Mouse (Mus musculus): ENCODE results near the gene Selenon.
"Not testable (repeated sequence)": the region's sequence is repeated elsewhere in the genome, so short reads cannot be mapped to it uniquely, and the experiment has no call there.

The Selenon gene

DNA sequence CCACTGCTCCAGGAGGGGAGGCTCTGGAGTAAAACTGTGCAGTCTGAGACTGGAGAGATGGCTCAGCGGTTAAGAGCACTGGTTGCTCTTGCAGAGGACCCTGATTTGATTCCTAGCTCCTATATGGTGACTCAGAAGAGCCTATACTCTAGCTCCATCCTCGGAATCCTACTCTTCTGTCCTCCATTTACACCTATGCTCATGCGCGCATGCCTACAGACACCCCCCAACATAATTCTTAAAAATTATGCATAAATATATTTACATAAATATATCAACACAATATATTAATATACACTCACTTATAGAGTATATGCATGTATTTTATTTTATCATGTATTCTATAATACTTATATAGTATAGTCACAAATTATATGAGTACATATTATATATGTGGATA, 41.6 kb downstream of the Selenon start:
- no peak for DNase-seq (ENCODE audit: low read depth, low spot score)

DNA sequence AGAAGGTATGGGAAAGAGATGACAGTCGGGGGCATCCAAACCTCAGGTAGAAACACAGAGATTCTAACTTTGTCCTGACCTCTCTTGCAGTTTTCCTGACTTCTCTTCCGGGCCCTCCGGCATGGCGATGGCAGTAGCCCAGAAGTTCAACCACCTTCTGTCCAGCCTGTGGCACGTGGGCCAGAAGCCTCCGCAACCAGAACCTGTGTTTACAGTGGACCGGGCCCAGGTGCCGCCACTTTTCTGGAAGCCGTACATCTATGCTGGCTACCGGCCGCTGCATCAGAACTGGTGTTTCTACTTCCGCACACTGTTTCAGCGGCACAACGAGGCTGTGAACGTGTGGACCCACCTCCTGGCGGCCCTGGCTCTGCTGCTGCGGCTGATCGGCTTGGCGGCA, 45.3 kb downstream of the Selenon start:
- no peak for DNase-seq (ENCODE audit: low read depth, low spot score)

DNA sequence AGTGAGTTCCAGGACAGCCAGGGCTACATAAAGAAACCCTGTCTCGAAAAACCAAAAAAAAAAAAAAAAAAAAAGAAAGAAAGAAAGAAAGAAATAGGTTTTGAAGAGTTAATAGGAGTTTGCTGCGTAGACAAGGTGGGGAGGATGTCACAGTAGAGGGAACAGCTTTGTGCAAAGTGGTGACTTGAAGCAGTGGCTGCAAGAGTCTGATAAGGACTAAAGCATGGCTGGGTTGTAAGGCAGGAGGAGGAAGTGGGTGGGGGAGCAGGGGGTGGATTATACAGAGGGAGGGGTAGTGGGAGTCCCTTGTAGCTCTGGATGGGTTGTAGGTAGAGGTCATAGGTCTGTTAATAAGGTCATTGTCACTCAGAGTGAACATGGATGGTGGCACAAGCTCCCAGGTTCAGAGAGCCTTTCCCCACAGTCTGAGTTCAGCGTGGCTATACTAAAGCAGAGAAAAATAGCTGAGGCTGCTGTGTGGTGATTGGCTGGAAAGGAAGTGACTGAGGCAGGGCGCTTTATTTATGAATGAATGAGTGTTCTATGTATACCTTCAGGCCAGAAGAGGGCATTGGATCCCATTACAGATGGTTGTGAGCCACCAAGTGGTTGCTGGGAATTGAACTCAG, 45.9 kb downstream of the Selenon start:
- no peak for DNase-seq (ENCODE audit: low read depth, low spot score)

DNA sequence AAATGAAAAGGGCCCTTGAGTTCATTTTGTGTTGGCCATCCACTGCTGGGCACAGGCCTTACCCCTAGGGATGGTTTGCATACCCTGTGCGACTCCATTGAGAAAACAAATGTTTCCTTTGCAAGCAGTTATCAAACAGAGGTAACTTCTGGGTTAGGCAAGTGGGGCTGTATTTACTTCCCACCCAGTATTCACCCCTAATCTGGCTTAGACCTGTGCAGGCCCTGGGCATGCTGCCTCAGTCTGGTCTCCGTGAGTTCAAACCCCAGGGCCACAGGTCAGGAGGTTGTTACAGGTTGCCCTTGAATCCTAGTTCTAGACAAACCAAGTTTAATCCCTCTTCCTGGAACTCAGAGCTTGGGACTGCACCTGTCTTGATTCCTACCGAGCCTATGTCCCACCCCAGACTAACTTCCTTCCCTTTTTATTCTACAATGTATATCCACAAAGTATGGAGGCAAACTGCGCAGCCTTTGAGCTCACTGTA, 46.6 kb downstream of the Selenon start:
- no peak for DNase-seq (ENCODE audit: low read depth, low spot score)

DNA sequence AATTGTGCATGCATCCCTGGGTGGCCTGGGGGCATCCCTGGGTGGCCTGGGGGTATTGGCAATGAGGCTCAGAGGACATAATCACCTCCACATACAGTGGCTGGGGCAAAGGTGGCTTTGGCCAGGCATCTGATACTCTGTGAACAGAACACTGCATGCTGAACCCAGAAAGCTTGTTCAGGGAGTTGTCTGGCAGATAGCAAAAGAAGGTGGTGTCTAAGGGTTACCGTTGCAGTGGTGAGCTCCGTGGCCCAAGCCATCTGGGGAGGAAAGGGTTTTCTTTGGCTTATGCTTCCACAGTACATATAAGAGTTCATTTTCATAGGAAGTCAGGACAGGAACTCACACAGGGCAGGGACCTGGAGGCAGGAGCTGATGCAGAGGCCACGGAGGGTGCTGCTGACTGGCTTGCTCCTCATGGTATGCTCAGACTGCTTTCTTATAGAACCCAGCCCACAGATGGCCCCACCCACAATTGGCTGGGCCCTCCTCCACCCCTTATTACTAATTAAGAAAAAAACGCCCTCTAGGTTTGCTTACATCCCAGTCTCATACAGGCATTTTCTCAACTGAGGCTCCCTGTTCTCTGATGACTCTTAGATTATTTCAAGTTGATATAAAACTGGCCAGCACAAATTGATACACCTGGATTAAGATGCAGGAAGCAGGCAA, 48.1 kb downstream of the Selenon start:
- DNase-seq (ENCODE audit: low read depth, low spot score): no peak

DNA sequence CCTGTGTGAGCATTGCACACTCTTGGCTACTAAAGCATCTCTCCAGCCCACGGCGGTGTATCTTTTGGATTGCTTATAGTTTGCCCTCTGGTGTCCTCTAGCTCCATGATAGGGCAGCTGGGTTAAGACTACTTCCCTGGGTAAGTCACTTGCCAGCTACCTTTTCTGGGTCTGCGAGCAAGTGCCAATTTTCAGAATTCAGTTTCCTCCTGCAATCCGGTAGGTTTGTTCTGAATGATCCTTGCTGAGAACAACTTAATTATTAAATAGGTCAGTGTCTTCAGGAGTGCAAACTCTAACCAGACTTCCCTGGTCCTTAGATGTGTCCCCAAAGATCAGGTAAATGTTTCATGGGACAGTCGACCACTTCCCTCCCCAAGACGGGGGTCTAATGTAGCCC, 50.9 kb downstream of the Selenon start:
- no peak for DNase-seq (ENCODE audit: low read depth, low spot score)

DNA sequence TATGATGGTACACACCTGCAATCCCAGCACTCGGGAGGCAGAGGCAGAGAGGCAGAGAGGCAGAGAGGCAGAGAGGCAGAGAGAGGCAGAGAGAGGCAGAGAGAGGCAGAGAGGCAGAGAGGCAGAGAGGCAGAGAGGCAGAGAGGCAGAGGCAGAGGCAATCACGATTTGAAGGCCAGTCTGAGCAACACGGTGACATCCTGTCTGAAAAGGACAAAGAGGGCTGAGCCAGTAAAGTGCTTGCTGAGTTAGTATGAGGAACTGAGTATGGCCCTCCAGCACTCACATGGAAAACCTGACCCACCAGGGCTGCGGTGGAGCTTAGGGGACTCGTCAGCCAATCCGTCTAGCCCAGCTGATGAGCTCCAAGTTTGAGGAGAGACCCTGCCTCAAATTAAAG, 53.0 kb downstream of the Selenon start:
- not testable (repeated sequence) for DNase-seq (ENCODE audit: low read depth, low spot score)

DNA sequence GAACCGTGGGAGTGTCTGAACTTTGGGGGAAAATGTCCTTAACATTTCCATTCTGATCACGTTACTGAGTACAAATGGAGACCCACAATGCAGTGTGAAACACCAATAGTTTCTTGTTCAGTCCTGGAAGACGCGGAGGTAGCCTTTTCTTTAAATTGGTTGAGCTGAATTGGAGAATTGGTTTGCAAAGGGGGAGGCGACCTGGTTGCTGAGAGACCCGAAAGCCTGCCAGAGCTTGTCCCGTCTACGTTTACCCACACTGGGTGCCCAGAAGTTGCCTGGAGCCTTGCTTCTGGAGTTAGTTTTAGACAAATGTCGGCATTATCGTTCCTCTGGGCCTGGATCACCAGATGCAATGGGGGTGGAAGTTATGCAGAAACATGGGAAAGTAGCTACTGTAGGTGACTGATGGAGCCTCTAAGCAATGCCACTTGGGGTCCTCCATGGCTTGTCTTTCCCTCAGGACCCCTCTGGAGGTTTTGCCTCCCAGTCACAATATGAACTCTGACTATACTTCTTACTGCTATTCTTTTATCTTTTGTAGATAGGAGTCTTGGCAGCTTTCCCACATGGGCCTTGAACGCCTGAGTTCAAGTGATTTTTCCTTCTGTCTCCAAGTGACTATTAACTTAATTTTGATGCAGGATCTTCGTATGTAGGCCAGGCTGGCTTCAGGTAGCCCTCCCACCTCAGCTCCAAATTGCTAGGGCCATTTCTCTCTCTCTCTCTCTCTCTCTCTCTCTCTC, 53.8 kb downstream of the Selenon start:
- no peak for DNase-seq (ENCODE audit: low read depth, low spot score)

DNA sequence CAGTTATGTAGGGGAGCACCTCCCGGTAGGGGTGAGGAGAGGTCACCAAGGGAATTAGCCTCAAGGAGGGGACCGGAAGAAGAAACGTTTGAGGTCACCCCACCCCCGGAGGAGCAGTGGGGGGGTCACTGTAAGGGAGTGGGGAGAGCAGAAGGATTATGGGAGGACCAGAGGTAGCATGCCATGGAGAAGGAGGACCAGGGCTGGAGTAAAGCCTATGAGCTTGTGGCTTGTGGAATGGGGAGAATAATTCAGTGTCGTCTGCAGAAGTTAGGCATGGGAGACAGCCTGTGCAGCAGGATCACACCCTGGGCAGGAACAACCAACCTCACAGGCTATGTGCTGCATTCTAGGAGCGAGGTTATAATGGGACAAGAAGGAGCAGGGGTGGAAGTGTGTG, 54.7 kb downstream of the Selenon start:
- DNase-seq (ENCODE audit: low read depth, low spot score): no peak

DNA sequence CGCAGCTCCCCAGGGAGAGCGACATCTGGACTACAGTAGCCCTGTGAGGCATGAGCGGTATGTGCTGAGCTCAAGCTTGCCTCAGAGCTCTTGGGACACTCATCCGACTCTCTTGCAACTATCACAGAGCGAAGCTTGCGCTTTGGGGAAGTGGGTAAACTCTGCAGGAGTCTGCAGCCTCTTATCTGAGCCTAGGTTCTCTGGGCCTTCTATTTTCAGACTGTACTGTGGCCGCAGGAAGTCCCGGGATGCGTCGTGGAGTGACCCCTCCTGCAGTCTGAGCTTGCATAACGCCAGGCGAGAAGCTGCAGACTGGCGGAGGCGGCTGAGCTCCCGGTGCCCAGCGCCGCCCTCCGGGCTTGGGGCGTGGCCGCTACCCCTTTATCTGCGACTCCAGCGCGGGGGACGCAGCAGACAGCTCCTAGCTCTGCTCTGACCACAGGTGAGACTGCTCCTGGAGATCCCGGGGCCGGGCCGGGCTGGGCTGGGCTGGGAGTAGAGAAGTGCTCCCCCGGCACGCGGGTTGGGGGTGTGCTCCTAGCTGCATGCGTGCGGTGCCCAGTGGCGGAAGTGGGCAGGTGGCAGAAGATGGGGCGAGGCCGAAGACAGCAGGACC, 55.3 kb downstream of the Selenon start, which contains the start of gene Paqr7:
Gene Paqr7, plus strand, starts transcription at position 103 of the 616 bp plus-strand sequence.
- no peak for DNase-seq (ENCODE audit: low read depth, low spot score)

DNA sequence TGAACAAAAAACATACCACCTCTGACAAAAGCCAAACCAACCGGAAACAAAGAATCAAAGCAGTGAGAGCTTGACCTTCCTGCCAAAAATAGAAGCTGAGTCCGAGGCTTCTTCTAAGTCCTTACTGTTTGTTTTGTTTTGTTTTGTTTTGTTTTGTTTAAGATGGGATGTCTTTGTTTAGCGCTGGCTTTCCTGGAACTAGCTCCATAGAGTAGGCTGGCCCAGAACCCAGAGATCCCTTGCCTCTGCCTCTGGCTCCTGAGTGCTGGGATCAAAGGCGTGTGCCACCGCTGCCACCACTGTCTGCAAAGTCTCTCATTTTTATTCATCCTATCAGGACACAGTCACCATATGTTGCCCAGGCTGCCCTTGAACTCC, 56.4 kb downstream of the Selenon start:
- DNase-seq (ENCODE audit: low read depth, low spot score): no peak

DNA sequence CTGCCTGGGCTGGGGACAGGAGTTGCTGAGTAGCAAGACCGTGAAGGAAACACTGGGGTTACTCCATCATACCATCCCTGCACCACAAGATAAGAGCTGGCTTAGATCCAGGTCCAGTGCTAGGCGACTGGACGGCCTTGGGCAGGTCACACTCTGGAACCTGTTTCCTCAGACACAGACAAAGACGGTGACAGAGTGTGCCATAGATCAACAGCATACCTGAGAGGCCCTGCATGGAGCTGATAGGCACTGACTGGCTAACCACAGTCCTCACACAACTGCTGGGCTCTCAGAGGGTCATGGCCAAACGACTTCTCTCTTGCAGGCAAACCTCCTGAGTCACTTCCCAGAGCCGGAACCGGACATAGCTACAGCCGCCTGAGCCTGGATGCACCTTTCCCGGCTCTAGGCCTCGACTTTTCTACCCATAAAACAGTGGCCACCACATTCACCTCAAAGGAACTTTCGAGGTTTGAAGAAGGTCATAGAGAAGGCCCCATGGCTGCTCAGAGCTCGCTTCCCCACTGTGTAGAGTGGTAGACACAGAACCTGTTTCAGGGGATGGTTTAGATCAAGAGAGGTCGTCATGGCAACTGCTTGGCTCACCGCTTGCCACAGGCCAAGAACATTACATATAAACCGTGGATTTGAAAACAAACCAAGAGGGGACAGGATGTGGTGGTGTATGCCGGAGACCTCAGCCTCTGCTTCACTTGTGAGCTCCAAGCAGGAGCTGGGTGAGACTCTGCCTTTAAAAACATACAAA, 57.0 kb downstream of the Selenon start:
- DNase-seq (ENCODE audit: low read depth, low spot score): no peak

DNA sequence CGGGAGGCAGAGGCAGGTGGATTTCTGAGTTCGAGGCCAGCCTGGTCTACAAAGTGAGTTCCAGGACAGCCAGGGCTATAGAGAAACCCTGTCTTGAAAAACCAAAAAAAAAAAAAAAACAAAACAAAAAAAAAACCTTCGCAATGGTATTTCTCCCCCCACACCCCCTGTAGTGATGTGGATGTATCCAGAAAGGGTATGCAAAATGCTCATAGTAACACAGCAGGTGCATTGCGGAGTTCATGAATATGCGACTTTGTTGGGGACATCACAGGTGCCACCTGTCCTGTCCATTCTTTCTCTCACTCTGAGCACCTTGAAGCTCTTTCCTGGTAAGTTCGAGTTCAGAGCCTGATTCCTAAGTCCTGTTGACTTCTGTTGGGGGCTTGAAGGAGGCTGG, 57.8 kb downstream of the Selenon start:
- not testable (repeated sequence) for DNase-seq (ENCODE audit: low read depth, low spot score)

DNA sequence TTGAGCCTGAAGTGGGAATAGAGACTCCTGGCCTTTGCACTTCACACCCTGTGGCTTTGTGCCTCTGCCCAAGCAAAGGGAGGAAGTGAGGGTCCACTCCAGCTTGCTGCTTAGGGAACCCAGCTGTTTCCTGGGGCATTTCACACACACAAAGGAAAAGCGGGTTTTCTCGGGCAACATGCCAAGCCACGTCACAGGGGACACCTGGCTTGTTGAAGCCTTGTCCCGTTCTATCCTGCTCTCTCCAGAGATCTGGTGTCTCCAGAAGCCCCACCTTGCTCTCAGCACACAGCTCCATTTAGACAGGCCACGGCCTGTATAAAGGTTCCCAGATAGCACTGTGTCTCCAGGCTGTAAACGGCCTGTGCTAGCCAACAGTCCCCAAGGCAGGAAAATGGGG, 60.2 kb downstream of the Selenon start:
- no peak for DNase-seq (ENCODE audit: low read depth, low spot score)

DNA sequence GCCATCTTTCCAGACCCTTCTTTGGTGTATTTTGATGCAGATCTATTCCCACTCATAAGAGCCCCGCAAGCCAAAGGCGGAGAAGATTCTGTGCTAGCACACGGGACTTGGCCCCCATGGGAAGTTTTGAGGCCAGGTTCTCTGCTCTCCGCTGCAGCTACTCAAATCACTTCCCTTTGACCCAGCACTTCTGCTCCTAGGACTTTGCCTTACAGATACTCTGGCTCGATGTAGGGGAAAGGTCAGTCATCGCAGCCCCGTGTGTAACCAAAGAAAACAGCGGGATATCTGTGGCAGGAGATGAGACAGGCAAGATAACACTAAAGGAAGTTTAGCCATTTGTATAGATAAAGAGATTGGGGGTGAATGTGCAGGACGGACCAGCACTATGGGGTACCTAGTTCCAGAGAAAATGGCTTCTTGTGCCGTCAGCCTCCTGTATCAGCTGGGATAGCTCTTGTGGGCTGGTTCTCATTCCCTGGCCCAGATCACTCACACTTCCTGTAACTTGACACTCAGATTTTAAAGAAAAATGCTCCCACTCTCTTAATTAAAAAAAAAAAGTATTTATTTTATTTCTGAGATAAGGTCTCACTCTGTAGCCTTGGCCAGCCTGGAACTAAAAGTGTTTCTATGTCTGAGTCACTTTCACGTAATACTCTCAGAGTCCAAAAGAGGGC, 61.8 kb downstream of the Selenon start:
- DNase-seq (ENCODE audit: low read depth, low spot score): no peak

DNA sequence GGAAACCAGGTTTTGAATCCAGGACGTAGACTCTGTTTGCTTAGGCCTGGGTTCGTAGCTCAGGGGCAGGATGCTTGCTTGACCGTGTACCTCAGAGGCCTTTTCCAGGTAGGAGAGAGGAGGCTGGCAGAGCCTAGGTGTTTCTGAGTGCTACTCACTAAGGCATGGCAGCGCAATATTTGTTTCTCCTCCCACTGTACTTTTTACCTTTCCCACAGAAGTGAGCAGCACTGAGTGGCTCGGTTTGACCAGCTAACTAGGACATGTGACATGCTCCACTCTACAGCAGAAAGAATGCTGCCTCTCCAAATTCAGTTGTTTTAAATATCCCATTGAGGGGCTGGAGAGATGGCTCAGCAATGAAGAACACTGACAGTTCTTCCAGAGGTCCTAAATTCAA, 63.8 kb downstream of the Selenon start:
- no peak for DNase-seq (ENCODE audit: low read depth, low spot score)
